Mouse (Mus musculus) embryo, embryonic 9.5 days (tissue): ENCODE results near the gene Elf2.

Source experiments
- DNase-seq: peaks from one replicate; pipeline ENCODE4 v3.0.0-alpha.2; 2017; ENCODE audit errors: extremely low spot score

Gene Elf2

DNA sequence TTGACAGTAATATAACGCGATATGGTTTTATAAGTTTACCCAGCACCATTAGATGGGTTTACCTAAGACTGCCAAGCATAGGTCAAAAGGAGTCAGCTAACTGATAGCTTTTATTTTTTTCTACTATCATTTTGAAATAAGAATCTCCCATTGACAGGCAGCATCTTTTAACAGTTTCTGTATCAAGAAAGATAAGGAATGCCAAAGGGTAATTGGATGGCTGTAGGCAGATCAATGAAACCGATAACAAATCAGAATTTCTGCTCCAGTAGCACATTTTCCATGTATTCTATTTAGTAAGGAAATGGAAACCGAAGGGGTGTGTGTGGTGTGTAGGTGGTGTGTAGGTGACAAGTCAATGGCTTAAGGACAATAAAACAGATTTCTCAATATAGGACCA, 62.0 kb downstream of the Elf2 start:
- no peak for DNase-seq

DNA sequence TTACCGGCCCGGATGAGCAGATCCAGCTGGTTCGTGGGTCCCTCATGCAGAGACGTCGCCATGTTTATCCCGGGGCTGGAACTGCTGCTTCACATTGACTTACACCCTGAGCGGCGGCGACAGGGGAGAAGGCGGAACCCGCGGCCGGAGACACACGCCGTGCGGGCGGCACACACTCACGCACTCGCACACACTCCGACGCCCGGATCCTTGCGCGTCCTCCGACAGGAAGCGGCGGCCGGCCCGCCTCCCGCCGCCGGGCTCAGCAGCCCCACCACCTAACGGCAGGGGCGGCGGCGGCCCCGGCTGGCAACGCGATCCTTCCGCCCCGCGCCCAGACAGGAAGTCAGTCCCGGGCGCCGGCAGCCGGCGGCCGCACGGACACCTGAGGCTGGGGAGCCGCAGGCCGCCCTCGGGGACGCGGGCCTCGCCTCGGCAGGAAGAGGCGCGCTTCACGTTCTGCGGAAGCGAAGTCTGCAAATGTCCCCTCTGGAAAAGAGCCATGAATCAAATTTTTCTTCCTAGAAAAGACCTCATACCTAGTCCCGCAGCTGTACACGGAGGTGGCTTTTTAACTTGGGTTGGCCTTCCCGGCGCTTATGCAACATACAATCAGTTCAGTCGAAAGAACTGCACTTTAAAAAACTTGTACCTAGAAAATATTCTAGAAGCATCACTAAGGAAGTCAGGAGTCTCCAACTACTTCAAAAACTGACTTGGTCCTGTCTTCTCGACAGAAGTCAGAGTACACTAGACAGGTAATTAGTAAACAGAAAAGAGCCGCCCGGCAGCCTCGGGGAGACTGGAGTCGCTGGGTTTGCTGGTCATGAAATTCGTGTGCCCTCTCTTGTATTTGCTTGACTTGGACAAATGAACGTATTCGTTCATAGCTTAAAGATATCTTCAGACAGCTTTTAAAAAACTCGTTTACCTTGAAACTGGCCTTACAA, 63.0 kb downstream of the Elf2 start:
- peak; percentile 86 for DNase-seq

DNA sequence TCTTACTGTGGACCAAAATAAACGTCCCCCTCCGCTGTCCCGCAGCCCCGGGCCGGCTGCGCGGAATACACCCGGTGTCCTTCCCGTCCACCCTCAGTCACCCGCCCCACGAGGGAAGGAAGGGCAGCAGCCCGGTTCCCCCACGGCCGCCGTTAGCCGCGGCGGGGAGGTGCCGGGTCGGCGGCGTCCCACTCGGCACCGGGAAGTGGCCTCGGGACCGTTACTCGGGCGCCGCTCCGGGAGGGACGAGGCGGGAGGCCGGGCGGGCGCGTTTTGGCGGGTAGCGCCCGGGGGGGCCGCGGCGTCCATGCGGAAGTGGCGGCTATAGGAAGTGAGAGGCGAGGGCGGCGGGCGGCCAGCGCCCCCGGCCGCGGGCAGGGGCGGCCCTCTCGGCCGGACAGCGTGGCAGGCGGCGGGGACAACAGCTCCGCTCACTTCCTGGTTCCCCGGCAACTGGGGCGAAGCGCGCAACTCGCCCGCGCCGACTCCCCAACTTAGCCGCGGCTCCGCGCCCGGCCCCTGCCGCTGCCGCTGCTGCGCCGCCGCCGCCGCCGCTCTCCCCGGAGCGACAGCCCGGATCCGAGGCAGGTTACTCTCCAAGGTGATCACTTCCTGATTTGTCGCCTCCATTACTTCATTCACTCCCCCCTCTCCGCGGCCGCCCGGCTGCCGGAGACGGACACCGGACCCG, 63.9 kb downstream of the Elf2 start:
- no peak for DNase-seq

DNA sequence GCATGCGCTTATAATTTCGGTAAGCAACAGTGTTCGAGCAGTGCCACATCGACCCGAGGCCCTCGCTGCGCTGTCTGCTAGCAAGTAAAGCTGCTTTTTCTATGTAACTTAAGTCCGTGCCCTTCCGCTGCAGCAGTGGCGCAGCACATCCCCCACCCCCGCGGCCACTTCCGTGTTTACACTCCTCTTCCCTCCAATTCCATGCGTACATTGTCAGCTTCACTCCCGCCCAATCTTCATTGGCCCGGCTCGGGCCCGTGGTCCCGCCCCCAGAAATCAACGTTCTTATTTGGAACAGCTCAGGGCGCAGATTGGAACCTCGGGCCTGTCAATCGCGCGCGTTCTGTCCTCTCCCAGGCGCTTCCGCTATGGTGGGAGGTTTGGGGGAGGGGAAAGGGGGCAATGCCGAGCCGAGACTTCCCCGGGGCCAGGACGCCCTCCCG, 64.5 kb downstream of the Elf2 start:
- DNase-seq, result peak; percentile 98

DNA sequence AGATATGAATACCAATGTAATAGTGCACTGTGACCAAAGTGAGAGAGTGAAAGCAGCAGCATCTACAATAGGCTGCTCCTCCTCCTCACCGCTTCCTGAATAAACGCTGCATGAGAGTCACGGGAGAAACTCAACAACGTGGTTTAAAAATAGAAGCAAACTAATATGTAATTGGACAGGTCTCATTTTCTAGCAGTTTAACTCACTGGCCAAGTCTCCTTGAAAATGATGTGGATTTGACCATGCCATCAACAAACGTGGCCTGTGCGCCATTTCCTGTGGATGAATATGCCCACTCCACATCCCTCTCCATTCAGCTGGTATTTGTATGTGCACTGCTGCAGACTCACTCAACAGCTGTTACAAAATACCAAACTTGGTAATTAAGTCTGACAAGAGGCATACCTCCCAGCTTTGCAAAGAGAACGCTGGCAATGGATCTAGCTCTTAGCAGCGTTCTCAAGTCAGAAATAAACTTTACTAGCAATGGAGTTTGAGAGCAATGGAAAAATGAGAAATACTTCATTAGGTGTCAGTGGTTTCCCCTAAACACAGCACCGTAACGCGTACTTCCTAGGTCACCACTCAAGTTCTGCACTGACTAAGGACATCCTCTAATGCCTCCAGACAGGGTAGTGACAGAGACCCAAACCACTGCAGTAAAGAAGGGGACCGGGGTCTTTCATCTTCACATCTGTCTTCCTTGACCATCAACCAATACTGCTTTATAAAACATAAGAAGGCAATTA, 70.2 kb downstream of the Elf2 start:
- no peak for DNase-seq

DNA sequence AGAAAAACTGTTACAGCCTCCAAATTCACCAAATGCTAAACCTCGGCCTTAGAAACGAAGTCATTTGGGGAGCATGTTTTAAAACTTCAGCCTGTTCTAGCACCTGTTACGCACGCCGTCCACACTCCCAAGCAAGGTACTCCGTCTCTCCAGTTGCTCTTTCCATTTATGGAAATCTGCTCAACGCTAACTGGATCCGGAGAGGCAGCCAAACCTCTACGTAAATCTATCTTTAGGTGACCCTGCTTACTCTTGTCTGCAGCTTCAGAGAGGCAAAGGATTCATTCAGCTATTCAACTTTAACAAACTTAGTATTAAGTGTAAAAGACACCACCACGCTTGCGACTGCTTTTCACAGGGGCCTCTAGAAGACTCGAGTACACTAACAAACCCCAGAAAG, 72.0 kb downstream of the Elf2 start:
- DNase-seq, result no peak

DNA sequence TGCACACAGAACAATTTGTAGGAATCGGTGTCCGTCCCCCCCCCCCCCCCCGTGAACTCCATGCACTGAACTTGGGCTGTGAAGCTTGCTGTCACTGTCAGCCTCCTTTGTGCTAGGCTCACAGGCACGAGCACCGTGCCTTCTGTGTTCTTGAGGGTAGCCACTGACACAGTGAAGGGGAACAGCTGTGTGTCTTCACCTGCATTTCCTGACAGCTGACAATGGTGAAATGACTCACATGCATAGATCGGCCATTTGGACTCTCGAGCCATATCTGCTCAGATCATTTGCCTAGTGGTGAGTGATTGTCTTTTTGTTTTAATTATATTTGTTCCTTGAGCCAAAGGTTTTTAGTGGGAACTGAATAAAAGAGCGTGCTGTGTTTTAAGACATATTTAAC, 77.5 kb downstream of the Elf2 start:
- no peak for DNase-seq

DNA sequence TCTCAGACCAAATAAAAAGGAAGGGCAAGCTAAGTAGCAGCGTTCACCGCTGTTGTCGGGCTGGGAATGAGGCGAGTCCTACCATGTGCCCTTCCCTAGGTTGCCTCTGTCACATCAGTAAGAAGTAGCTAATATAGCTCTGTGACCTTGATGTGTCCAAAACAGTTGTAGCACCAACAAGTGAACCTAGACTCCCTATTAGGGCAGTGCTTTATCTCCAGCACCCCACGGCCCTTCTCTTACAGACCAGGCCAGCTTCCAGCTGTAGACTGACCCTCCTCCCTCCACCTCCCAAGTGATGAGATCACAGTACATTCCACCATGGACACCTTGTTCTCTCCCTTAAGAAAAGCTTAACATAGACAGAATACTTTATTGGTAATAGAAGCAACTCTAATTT, 82.4 kb downstream of the Elf2 start:
- no peak for DNase-seq

DNA sequence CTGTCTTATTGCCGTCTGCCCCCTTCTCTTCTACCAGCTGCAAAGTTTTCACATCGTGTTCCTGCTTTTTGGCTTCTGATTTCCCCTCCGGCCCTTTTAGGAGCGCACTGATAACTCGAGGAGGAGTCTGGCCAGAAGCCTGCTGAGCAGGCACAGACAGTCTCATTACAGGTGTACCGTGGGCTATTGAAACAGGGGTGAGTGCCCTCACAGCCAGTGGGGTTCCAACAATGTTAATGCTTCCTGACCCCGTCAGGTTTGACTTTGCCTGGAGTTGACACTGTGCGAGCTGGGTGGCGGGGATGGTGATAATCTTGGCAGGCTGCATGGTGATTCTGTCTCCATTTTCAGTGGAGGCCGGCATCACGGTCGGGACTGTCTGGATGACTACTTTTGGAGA, 84.0 kb downstream of the Elf2 start:
- no peak for DNase-seq

DNA sequence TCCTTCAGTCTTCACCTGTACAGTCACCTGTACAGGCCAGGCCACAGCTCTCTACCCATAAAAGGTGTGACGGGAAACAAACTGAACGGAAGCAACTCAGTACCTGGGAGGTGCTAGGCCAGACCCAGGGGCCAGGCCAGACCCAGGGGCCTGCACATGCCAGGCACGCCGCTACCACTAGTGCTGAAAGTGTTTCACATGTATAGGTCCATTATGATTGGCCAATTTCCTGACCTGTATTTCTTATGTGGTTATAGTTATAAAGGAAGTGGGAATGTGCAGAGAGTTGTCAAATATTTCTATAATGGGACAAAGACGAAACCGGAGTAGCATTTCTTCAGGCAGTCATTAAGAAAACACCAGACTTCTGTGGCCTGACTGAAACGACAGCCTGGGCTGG, 85.7 kb downstream of the Elf2 start:
- DNase-seq, result no peak

DNA sequence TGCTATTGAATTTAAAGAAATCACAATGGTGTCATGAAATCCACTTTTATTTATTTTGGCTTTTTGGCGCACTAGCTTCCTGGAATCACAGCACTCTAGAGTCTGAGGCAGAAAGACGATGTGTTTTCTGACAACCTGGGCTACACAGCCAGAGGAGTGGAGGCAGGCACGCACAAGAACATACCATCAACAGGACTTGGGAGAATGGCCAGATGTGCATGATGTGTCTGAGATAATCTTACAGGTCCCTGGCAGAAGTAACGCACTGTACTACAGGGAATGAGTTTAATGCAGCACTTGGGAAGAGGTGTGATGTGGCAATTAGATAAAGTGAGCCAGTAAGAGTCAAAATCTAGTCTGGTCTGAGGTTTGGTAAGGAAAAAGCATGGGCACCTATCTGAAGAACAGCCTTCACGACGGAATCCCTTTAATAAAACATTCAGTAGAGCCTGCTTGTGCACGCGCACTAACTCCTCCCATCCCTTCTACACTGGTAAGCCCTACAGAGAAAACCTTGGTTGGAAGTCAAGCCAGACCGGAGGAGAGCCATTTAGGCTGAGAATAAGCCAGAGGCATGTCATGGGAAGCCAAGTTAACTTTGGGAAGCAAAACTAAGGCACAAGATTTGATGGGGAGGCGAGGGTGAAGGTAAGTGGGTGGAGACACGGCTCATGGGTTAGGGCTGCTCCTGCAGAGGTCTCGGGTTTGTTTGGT, 87.6 kb downstream of the Elf2 start:
- DNase-seq, result no peak

DNA sequence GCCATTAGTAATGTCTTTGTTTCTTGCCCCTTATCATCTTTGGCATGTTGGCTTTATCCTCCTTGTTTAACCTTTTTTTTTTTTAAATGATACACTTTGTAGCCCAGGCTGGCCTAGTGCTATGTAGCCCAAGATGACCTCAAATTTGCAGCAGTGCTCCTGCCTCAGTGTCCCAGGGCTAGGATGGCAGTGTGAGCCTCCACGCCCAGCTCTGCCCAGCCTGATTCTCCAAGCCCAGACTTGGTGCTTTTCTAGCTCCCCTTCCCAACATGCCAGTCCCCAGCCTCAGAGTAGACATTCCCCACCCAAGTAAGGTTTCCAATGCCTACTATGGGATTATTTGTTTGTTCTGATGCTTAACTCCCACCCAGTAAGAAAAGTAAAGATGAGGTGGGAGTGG, 88.2 kb downstream of the Elf2 start:
- DNase-seq, result no peak

DNA sequence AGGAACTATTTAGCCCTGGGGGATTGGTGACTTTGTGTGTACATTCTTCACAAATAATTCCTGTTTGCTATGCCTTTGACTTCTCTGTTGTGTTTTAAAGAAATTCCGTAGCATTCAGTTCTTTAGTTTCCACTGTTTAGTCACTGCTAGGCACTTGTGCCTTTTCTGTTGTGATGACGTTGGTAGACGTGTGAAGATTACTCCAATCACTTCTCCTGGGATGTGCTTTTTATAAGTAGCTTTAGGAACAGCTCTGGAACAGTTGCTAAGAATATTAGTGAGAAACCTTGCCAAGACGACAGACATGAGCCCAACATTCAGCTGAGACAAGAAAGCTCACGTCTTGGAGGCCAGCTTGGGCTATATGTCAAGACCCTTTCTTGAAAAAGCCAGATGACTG, 89.4 kb downstream of the Elf2 start:
- DNase-seq, result no peak

DNA sequence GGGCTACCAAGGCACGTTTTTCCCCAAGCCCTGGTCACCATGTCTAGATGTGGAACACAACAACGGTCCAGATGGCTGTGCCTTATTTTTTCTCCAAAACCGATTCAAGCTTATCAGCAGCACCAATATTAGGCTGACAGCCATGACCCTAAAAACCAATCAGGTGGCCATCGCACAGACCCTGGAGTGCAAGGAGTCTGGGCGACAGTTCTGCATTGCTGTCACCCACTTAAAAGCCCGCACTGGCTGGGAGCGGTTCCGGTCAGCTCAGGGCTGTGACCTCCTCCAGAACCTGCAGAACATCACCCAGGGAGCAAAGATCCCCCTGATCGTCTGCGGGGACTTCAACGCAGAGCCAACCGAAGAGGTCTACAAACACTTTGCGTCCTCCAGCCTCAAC, 90.6 kb downstream of the Elf2 start:
- no peak for DNase-seq

DNA sequence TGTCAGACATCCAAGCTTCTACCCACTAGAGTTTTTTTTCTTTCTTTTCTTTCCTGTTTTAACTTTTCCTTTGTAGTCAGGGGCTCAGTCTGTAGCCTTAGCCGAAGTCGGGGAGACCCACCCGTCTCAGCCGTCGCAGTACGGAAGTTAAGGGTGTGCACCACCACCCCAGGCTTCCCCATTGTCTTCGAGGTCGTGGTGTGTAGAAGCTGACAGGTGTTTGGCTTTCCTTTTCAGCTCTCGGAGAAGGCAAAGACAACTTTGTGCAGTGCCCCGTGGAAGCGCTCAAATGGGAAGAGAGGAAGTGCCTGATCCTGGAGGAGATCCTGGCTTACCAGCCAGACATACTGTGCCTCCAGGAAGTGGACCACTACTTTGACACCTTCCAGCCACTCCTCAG, 91.0 kb downstream of the Elf2 start:
- no peak for DNase-seq

DNA sequence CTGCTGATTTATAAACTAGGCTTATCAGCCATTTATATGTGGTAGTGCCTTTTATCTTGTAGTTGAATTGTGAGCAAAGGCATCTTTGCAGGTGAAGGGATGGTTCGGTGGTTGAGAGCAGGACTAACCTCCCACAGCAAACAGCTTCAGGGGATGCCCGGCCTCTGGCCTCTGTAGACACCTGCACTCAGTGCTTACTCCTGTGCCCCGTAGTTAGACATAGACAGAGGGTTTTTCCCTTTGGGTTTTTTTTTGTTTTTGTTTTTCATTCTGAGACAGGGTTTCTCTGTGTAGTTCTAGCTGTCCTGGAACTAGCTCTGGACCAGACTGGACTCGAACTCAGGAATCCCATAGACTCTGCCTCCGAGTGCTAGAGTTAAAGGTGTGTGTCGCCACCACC, 91.9 kb downstream of the Elf2 start:
- no peak for DNase-seq

DNA sequence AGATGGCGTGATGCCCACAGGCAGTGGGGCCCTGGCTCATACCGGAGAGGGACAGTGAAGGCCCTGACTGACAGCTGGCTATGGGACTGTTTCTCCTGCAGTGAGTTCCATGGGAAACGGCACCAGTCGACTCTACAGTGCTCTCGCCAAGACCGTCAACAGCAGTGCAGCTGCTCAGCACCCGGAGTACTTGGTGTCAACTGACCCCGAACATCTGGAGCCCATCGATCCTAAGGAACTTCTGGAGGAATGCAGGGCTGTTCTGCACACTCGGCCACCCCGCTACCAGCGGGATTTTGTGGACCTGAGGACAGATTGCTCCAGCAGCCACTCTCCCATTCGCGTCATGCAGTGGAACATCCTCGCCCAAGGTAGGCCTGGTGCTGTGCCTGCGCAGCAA, 92.8 kb downstream of the Elf2 start:
- no peak for DNase-seq

DNA sequence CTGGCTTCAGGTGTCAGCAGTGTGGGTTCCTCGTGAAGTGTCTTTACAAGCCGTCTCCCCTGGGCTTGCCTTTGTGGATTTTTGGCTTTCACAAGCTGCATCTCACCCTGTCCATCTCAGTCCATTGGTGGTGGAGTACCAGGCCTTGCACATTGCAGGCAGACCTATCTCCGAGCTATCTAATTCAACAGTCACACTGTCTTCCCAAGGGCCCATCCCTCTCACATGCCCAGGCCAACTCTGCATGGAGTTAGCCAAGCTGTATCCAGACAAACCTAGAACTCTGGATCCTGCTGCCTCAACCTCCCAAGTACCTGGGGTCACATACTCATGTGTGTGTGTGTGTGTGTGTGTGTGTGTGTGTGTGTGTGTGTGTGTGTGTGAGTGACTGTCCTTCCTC, 100.9 kb downstream of the Elf2 start:
- DNase-seq, result no peak

DNA sequence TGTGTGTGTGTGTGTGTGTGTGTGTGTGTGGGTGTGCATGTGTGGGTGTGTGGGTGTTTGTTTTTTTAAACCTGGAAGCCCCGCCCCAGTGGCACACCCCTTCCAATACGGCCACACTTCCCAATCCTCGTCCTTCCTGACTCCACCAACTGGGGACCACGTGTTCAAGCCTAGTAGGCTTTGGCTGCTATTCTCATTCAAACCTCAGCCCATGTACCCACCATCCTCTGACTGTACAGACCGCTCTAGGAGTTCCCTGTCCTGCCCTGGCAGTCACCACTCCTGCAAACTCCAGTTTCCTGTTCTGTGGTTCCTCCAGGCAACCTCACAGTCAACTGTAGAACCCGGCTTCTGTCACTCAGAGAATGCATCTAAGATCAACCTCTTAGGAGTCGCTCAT, 101.9 kb downstream of the Elf2 start:
- no peak for DNase-seq

DNA sequence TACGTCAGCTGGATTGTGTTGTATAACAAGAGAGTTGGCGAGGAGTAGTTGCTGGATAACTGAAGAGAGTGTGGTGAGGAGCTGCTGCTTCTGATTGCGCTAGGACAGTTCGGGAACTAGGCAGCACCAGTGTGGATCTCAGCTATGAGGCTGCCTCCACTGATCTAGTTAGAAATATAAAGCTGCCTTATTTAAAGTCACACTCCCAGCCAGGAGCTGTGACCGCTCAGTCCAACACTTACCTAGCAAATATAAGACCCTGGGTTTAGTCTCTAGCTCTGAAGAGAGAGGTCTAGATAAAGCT, 105.8 kb downstream of the Elf2 start:
- no peak for DNase-seq

DNA sequence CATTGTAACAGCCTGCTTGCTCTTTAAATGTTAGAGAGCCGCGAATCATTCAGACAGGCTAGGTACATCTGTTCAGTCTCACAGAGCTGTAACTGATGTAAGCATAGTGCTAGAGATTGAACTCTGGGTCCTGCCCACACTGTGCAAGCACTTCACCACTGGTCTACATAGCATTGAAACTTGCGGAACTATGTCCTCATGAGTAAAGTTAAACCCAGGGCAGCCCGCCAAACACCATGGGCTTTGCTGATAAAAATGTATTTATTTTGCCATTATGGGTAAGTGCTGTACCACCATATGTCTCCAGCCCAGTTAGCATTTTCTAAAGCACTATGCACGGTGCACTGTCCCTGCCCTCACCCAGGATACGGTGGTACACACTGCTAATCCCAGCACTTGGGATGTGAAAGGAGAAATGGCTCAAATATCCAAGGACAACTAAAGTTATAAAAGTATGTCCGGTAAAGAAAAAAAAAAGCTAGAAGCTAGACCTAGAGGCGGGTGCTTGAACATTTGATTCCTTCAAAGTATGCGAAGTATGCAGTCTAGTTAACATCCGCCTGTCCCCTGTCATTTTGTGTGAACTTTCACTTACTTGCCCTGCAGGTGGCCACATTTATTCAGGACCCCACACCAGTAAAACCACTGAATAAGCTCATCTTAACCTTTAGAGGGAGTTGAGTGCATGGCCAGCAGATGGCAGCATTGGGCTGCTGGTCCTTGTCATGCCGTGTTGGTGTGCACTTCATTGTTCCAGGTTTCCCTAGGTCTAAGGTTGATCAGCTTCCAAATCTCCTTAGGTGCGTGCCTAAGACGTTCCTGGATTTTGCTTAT, 106.3 kb downstream of the Elf2 start:
- peak; percentile 81 for DNase-seq
